Mouse (Mus musculus): Measurements from ENCODE around the gene Gm20431. TPM values are rescaled to one million over a fixed set of nuclear protein-coding genes. Genes with fewer than 3 reads are reported as not detected.

The Gm20431 gene
- polyA plus RNA-seq, 1 experiment from 2014 or later = 2.7 TPM

- Histone ChIP-seq H3K9me3 (no peaks in the 10 kb centered on the region), H3K27ac (peak overlapping the region; percentile 84), H3K4me1 (peaks cover 64% of the 10 kb centered on the region), H3K27me3 (ENCODE audit: poor library complexity, severe bottlenecking) (peaks cover 51% of the 10 kb centered on the region), H3K36me3 (replicated peaks) (no peaks in the 10 kb centered on the region), H3K4me3 (peak overlapping the region; percentile 38)
- 28% methylated on average over 40 of the region's 40 CpGs for WGBS
- DNase-seq (ENCODE audit: extremely low spot score, low spot score) = peak; percentile 63
Measured at GRCm38 (mm10) chr2:167597492-167598186, 63.7 kb downstream of the Gm20431 start.

- Histone ChIP-seq H3K4me3 (peak overlapping the region; percentile 38), H3K36me3 (replicated peaks) (no peaks in the 10 kb centered on the region)
- 39% methylated on average over 27 of the region's 27 CpGs for WGBS
Measured at GRCm38 (mm10) chr2:167596726-167597491, 64.4 kb downstream of the Gm20431 start.

GRCm38 (mm10) chr2:167596262-167596661 lies 65.0 kb downstream of the Gm20431 start:
- peaks cover 62% of the 10 kb centered on the region for H3K4me1 ChIP-seq

More at GRCm38 (mm10) chr2:167596726-167597491, 64.4 kb downstream of the Gm20431 start:
- H3K27ac ChIP-seq = peak overlapping the region; percentile 84
- H3K27me3 ChIP-seq (ENCODE audit: poor library complexity, severe bottlenecking) = peaks cover 51% of the 10 kb centered on the region
- peaks cover 62% of the 10 kb centered on the region for H3K4me1 ChIP-seq
- DNase-seq (ENCODE audit: extremely low spot score, low spot score) = no peak
- no peaks in the 10 kb centered on the region for H3K9me3 ChIP-seq

GRCm38 (mm10) chr2:167595761-167596171 lies 65.5 kb downstream of the Gm20431 start:
- H3K4me1 ChIP-seq = peaks cover 62% of the 10 kb centered on the region
- WGBS = 41% methylated on average over 14 of the region's 14 CpGs
- peak overlapping the region; percentile 84 for H3K27ac ChIP-seq
- DNase-seq (ENCODE audit: extremely low spot score, low spot score) = peak; percentile 57
- H3K27me3 ChIP-seq (ENCODE audit: poor library complexity, severe bottlenecking) = peaks cover 48% of the 10 kb centered on the region
- no peaks in the 10 kb centered on the region for H3K36me3 ChIP-seq (replicated peaks)
- no peaks in the 10 kb centered on the region for H3K9me3 ChIP-seq
- no peak overlapping the region for H3K4me3 ChIP-seq

More at GRCm38 (mm10) chr2:167596262-167596661, 65.0 kb downstream of the Gm20431 start:
- WGBS = 44% methylated on average over 4 of the region's 4 CpGs
- H3K4me3 ChIP-seq = no peak overlapping the region; the same call in 1 of the 2 replicates
- peak overlapping the region; percentile 84 for H3K27ac ChIP-seq
- no peaks in the 10 kb centered on the region for H3K36me3 ChIP-seq (replicated peaks)
- no peaks in the 10 kb centered on the region for H3K9me3 ChIP-seq
- DNase-seq (ENCODE audit: extremely low spot score, low spot score) = no peak
- peaks cover 51% of the 10 kb centered on the region for H3K27me3 ChIP-seq (ENCODE audit: poor library complexity, severe bottlenecking)

- no peak for DNase-seq (ENCODE audit: extremely low spot score, low spot score)
Measured at GRCm38 (mm10) chr2:167594444-167594934, 66.8 kb downstream of the Gm20431 start.

GRCm38 (mm10) chr2:167593551-167594250 lies 67.6 kb downstream of the Gm20431 start:
- no peaks in the 10 kb centered on the region for H3K9me3 ChIP-seq
- 88% methylated on average over 4 of the region's 4 CpGs for WGBS
- H3K4me1 ChIP-seq = peaks cover 63% of the 10 kb centered on the region
- peak overlapping the region; percentile 74; the same call in 1 of the 2 replicates for H3K27ac ChIP-seq
- peaks cover 45% of the 10 kb centered on the region for H3K27me3 ChIP-seq (ENCODE audit: poor library complexity, severe bottlenecking)
- no peaks in the 10 kb centered on the region for H3K36me3 ChIP-seq (replicated peaks)
- no peak overlapping the region for H3K4me3 ChIP-seq
- no peak for DNase-seq (ENCODE audit: extremely low spot score, low spot score)

More at GRCm38 (mm10) chr2:167594444-167594934, 66.8 kb downstream of the Gm20431 start:
- Histone ChIP-seq H3K36me3 (replicated peaks) (no peaks in the 10 kb centered on the region), H3K4me3 (no peak overlapping the region), H3K27ac (peak overlapping the region; percentile 74), H3K9me3 (no peaks in the 10 kb centered on the region), H3K4me1 (peaks cover 63% of the 10 kb centered on the region), H3K27me3 (ENCODE audit: poor library complexity, severe bottlenecking) (peaks cover 45% of the 10 kb centered on the region)
- 40% methylated on average over 10 of the region's 10 CpGs for WGBS

GRCm38 (mm10) chr2:167588774-167589577 lies 72.3 kb downstream of the Gm20431 start:
- H3K9me3 ChIP-seq = no peaks in the 10 kb centered on the region
- H3K4me1 ChIP-seq = peaks cover 52% of the 10 kb centered on the region
- WGBS = 12% methylated on average over 21 of the region's 21 CpGs
- peak overlapping the region; percentile 74 for H3K27ac ChIP-seq
- DNase-seq (ENCODE audit: extremely low spot score, low spot score) = no peak
- H3K4me3 ChIP-seq = peak overlapping the region; percentile 35
- H3K27me3 ChIP-seq (ENCODE audit: poor library complexity, severe bottlenecking) = peaks cover 14% of the 10 kb centered on the region
- no peaks in the 10 kb centered on the region for H3K36me3 ChIP-seq (replicated peaks)

- peak overlapping the region; percentile 80 for H3K27ac ChIP-seq
- H3K36me3 ChIP-seq (replicated peaks) = no peaks in the 10 kb centered on the region
- 33% methylated on average over 9 of the region's 9 CpGs for WGBS
- H3K4me3 ChIP-seq = no peak overlapping the region
- H3K27me3 ChIP-seq (ENCODE audit: poor library complexity, severe bottlenecking) = peaks cover 14% of the 10 kb centered on the region
- DNase-seq (ENCODE audit: extremely low spot score, low spot score) = no peak
- peaks cover 68% of the 10 kb centered on the region for H3K4me1 ChIP-seq
- no peaks in the 10 kb centered on the region for H3K9me3 ChIP-seq
Measured at GRCm38 (mm10) chr2:167586976-167587375, 74.3 kb downstream of the Gm20431 start.

- no peak for DNase-seq (ENCODE audit: extremely low spot score, low spot score)
- Histone ChIP-seq H3K9me3 (no peaks in the 10 kb centered on the region), H3K27me3 (ENCODE audit: poor library complexity, severe bottlenecking) (peaks cover 14% of the 10 kb centered on the region), H3K4me1 (peaks cover 68% of the 10 kb centered on the region), H3K4me3 (no peak overlapping the region), H3K27ac (peak overlapping the region; percentile 80), H3K36me3 (replicated peaks) (no peaks in the 10 kb centered on the region)
- 21% methylated on average over 8 of the region's 8 CpGs for WGBS
Measured at GRCm38 (mm10) chr2:167586041-167586440, 75.3 kb downstream of the Gm20431 start.

- Histone ChIP-seq H3K27ac (peak overlapping the region; percentile 80), H3K4me1 (peaks cover 64% of the 10 kb centered on the region)
- WGBS = 71% methylated on average over 2 of the region's 2 CpGs
Measured at GRCm38 (mm10) chr2:167585273-167585672, 76.0 kb downstream of the Gm20431 start.

GRCm38 (mm10) chr2:167583161-167583952 lies 77.9 kb downstream of the Gm20431 start:
- no peak for DNase-seq (ENCODE audit: extremely low spot score, low spot score)
- H3K27ac ChIP-seq = peak overlapping the region; percentile 76

More at GRCm38 (mm10) chr2:167585273-167585672, 76.0 kb downstream of the Gm20431 start:
- DNase-seq (ENCODE audit: extremely low spot score, low spot score) = no peak
- H3K36me3 ChIP-seq (replicated peaks) = no peaks in the 10 kb centered on the region
- no peaks in the 10 kb centered on the region for H3K9me3 ChIP-seq
- H3K4me3 ChIP-seq = no peak overlapping the region
- peaks cover 14% of the 10 kb centered on the region for H3K27me3 ChIP-seq (ENCODE audit: poor library complexity, severe bottlenecking)

More at GRCm38 (mm10) chr2:167583161-167583952, 77.9 kb downstream of the Gm20431 start:
- Histone ChIP-seq H3K9me3 (no peaks in the 10 kb centered on the region), H3K36me3 (replicated peaks) (no peaks in the 10 kb centered on the region), H3K4me3 (no peak overlapping the region), H3K4me1 (peaks cover 58% of the 10 kb centered on the region), H3K27me3 (ENCODE audit: poor library complexity, severe bottlenecking) (no peaks in the 10 kb centered on the region)
- WGBS = 53% methylated on average over 10 of the region's 10 CpGs

Data from forebrain, embryonic 10.5 days (tissue).